Mouse (Mus musculus): ENCODE measurements around the gene Smim24. TPM values are rescaled to one million over a fixed set of nuclear protein-coding genes. Genes with fewer than 3 reads are reported as not detected.
A peak's percentile ranks its signal among the peaks of the same experiment; 100 is the strongest.

Gene Smim24
- polyA plus RNA-seq, 1 experiment from 2014 or later, result 2.9 TPM

DNA sequence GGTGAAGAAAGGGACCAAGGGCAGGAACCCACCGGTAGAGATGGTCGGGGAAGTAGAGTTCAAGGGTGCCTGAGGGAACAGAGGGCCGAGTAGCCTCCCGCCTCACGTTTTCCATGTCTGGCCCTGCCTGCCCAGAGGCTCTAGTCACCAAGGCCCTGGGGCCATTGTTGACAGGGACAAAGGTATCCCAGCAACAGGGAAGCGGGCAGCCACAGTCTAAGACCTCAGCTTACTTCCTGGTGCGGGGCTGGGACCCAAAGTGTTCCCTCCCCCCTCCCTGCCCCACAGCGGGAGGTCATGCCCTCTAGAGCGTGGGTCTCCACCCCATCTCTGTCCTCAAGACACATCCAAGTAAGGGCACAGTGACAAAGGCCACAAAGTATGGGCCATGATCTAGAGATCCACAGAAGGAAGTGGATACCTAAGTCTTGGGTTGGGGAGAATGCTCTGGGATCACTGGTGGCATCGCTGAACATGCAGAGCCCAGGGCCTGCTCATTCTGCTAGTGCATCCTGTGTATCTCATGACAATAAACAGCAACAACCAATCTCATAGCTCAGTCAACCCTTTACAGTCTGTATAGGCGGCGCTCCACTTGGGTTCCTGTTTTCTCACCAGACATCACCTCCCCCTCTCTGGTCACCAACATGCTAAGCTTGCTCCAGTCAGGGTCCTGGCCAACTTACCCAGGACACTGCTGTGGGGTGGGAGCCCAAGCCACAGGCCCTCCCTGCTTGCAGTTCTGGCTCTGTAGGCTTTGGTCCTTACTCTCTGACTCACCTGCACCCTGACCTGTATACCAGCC, 27.0 kb upstream of the Smim24 start, which contains the start of gene 4930404N11Rik:
Gene 4930404N11Rik, minus strand, starts transcription at position 145 of the 805 bp plus-strand sequence.
- Histone ChIP-seq H3K36me3 (peaks cover 63% of the 10 kb centered on the region), H3K4me1 (replicated peaks) (peaks cover 57% of the 10 kb centered on the region), H3K9me3 (replicated peaks) (no peaks in the 10 kb centered on the region), H3K27ac (ENCODE audit: poor library complexity, severe bottlenecking) (peak within 1 kb of the TSS; percentile 16), H3K27me3 (replicated peaks) (peaks cover 3% of the 10 kb centered on the region; the same call in 1 of the 2 replicates), H3K4me3 (peak within 1 kb of the TSS; percentile 49), H3K9ac (peak within 1 kb of the TSS; percentile 78), H3K4me2 (peak within 1 kb of the TSS; percentile 82)
- 29% methylated on average over 12 of the region's 12 CpGs for WGBS
- peak; percentile 1; the same call in 1 of the 2 replicates for ATAC-seq (ENCODE audit: insufficient number of reproducible peaks, low FRiP score)

DNA sequence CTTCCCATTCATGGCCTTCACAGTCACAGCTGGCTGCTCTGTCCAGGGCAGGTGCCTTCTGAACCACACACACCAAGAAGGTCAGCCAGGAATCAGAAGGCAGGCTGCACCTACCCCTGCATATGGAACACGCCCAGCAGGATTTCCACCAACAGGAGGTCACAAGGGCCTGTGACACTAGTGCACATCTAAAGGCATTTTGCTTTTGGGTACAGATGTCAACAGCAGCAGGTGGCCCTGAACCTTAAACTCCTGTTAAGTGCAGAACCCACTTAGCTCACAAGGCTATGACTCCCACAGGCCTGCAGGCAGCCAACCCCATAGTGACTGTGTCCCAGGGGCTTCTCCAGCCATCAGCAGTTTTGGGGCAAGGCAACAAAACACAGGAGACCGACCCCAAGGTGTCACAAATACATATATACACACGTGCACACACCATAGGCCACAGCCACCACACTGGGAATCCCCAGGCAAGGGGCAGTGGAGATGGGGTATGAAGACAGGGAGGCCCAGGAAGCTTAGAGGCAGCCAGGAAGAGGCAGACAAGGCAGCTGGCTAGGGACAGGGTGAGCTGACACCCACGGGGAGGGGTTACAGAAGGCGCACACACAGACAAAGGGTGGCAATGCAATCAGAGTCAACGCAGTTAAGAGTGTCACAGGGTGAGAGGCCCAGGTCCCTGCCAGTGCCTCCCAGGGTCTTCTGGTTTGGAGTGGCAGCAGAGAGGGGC, 26.2 kb upstream of the Smim24 start:
- peaks cover 52% of the 10 kb centered on the region for H3K4me1 ChIP-seq (replicated peaks)
- WGBS, result 73% methylated on average over 6 of the region's 6 CpGs

DNA sequence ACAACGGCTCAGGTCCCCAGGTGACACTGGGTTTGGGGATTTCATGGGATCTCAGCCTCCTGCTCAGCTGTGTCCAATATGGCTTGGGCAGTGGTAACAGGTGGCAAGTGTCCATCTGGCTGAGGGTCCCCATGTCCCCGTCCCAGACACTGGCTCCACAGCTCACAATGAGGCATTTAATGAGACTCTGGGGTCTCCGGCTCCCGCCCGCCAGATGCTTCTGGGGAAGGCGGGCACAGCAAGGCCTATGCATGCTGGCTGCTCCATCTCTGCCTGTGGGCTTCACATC, 25.7 kb upstream of the Smim24 start:
- Histone ChIP-seq H3K4me2 (no peak overlapping the region), H3K36me3 (peaks cover 67% of the 10 kb centered on the region)

More for the DNA sequence above, 26.2 kb upstream of the Smim24 start:
- Histone ChIP-seq H3K27ac (ENCODE audit: poor library complexity, severe bottlenecking) (no peak overlapping the region; the same call in 1 of the 2 replicates), H3K27me3 (replicated peaks) (peaks cover 3% of the 10 kb centered on the region; the same call in 1 of the 2 replicates), H3K9ac (no peak overlapping the region), H3K36me3 (peaks cover 67% of the 10 kb centered on the region), H3K4me3 (no peak overlapping the region), H3K9me3 (replicated peaks) (no peaks in the 10 kb centered on the region), H3K4me2 (no peak overlapping the region)
- ATAC-seq (ENCODE audit: insufficient number of reproducible peaks, low FRiP score), result no peak

DNA sequence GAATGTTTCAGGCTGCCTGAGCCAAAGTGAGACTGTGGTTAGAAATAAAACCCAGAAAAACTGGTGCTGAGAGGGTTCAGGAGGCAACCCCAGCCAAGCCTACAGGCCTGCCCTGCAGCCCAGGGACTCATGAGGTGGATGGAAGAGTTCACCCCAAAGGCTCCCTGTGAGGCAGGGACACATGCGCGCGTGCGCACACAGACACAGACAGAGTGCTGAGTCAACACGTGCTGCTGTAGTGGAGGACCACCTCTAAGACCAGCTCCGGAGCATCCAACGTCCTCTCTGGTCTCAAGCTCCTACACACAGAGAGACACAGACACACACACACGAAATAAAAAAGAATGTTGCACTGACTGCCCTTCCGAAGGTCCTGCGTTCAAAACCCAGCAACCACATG, 17.5 kb upstream of the Smim24 start:
- no peak overlapping the region for H3K27ac ChIP-seq (ENCODE audit: poor library complexity, severe bottlenecking)
- peaks cover 58% of the 10 kb centered on the region for H3K36me3 ChIP-seq
- H3K9ac ChIP-seq, result no peak overlapping the region
- H3K9me3 ChIP-seq (replicated peaks), result no peaks in the 10 kb centered on the region
- 91% methylated on average over 10 of the region's 10 CpGs for WGBS
- H3K27me3 ChIP-seq (replicated peaks), result no peaks in the 10 kb centered on the region
- no peak overlapping the region for H3K4me2 ChIP-seq
- H3K4me1 ChIP-seq (replicated peaks), result peaks cover 26% of the 10 kb centered on the region
- ATAC-seq (ENCODE audit: insufficient number of reproducible peaks, low FRiP score), result no peak
- H3K4me3 ChIP-seq, result no peak overlapping the region

More for the DNA sequence above, 25.7 kb upstream of the Smim24 start:
- no peak overlapping the region for H3K9ac ChIP-seq
- no peaks in the 10 kb centered on the region for H3K9me3 ChIP-seq (replicated peaks)
- no peak overlapping the region for H3K4me3 ChIP-seq
- no peak overlapping the region for H3K27ac ChIP-seq (ENCODE audit: poor library complexity, severe bottlenecking)
- H3K27me3 ChIP-seq (replicated peaks), result peaks cover 3% of the 10 kb centered on the region; the same call in 1 of the 2 replicates
- peaks cover 47% of the 10 kb centered on the region for H3K4me1 ChIP-seq (replicated peaks)
- no peak for ATAC-seq (ENCODE audit: insufficient number of reproducible peaks, low FRiP score)
- WGBS, result 91% methylated on average over 6 of the region's 6 CpGs

DNA sequence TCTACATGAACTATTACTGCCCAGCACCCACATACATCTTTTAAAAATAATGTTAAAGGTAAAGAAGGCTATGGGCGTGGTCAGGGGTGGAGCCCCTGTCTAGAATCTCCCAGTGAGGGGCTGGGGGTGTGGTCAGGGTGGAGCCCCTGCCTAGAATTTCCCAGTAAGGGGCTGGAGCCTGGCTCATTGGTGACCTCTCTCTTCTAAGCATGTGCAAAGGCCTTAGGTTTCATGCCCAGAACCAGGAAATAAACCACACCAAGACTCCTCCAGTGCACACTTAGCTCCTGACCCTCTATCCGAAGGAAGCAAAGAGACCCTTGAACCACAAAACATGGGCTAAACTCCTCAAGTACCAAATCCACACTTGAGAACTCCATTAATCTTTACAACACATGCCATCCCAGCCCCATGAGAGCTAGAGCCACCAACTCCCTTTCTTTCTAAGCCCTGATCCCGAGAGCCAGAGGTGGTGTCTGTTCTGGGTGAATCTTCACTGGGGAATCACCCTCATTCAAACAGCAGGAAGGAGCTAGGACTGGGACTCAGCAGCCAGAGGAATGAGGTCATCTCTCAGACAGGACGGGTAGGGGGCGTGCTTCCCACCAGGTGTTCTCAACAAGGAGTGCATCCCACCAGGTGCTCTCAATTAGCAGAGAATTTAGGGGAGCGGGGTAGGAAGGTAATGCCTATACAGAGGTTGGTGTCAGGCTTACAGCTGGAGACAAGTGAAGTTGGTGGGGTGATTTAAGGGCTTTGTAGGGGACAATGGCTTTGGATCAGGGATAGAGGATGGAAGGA, 16.1 kb upstream of the Smim24 start:
- H3K9ac ChIP-seq, result peak overlapping the region; percentile 97
- 38% methylated on average over 6 of the region's 6 CpGs for WGBS
- no peak for ATAC-seq (ENCODE audit: insufficient number of reproducible peaks, low FRiP score)
- H3K9me3 ChIP-seq (replicated peaks), result no peaks in the 10 kb centered on the region
- H3K4me2 ChIP-seq, result peak overlapping the region; percentile 85
- H3K27ac ChIP-seq (ENCODE audit: poor library complexity, severe bottlenecking), result peak overlapping the region; percentile 75; the same call in 1 of the 2 replicates
- peaks cover 43% of the 10 kb centered on the region for H3K36me3 ChIP-seq
- H3K4me1 ChIP-seq (replicated peaks), result peaks cover 29% of the 10 kb centered on the region
- H3K4me3 ChIP-seq, result peak overlapping the region; percentile 94
- no peaks in the 10 kb centered on the region for H3K27me3 ChIP-seq (replicated peaks)

DNA sequence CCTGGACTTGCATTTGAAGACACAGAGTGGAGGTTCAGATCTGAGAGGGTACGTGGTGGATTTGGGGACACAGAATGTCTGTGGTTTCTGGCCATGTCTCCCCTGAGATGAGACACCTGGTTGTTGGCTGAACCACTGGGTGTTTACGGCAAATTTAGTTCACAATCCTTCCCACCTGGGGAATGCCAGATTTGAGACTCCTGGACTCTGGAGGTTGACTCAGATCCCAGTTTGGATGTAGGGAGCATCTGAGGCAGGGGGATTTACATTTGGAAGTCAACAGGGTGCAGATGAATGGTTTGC, 15.5 kb upstream of the Smim24 start:
- Histone ChIP-seq H3K4me1 (replicated peaks) (peaks cover 35% of the 10 kb centered on the region), H3K4me3 (peak overlapping the region; percentile 94), H3K9me3 (replicated peaks) (no peaks in the 10 kb centered on the region), H3K36me3 (peaks cover 38% of the 10 kb centered on the region), H3K27ac (ENCODE audit: poor library complexity, severe bottlenecking) (peak overlapping the region; percentile 75; the same call in 1 of the 2 replicates), H3K27me3 (replicated peaks) (no peaks in the 10 kb centered on the region), H3K9ac (peak overlapping the region; percentile 97), H3K4me2 (peak overlapping the region; percentile 85)
- ATAC-seq (ENCODE audit: insufficient number of reproducible peaks, low FRiP score), result no peak
- WGBS, result 57% methylated on average over 2 of the region's 2 CpGs

DNA sequence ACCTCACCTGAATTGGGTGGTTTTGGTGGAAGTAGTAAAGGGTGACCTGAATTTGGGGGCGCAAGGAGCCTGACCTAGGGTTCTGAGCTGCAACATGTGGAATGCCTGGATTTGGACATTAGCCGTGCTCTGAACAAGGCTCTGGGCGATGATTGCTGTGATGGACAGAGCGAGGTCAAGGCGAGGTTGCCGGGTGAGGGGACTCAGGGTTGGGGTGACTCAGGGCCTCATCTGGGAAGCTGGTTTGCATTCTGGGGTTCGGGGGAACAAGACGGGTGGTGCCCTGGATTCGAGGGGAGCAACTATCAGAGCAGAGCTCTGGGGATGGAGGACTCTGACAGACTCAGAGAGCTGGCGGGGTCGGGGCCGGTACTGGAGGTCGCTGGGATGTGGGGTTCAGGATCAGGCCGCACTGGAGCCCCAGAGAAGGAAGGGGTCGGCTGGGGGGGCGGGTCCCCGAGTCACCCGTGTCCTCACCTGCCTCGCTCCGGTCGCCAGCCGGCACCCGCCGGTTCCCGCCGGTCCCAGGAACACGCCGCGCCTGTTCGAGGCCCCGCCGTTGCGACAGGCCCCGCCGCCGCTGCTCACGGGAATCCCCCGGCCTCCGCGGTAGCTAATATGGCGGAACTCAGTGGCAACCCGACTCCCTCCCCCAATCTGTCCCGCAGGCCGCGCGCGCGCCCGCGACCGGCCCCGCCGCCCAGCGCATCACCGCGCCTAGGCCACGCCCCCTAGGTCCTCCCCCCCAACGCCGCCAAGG, 14.9 kb upstream of the Smim24 start, which contains the start of gene Fzr1:
Gene Fzr1, minus strand, starts transcription at position 724 of the 760 bp plus-strand sequence.
- Histone ChIP-seq H3K4me2 (peak within 1 kb of the TSS; percentile 85), H3K27ac (ENCODE audit: poor library complexity, severe bottlenecking) (peak within 1 kb of the TSS; percentile 75), H3K36me3 (peaks cover 31% of the 10 kb centered on the region), H3K9ac (peak within 1 kb of the TSS; percentile 97), H3K27me3 (replicated peaks) (no peaks in the 10 kb centered on the region), H3K9me3 (replicated peaks) (no peaks in the 10 kb centered on the region), H3K4me1 (replicated peaks) (peaks cover 38% of the 10 kb centered on the region), H3K4me3 (peak within 1 kb of the TSS; percentile 94)
- WGBS, result under 1% methylated on average over 59 of the region's 59 CpGs
- ATAC-seq (ENCODE audit: insufficient number of reproducible peaks, low FRiP score), result peak; percentile 2; the same call in 1 of the 2 replicates

DNA sequence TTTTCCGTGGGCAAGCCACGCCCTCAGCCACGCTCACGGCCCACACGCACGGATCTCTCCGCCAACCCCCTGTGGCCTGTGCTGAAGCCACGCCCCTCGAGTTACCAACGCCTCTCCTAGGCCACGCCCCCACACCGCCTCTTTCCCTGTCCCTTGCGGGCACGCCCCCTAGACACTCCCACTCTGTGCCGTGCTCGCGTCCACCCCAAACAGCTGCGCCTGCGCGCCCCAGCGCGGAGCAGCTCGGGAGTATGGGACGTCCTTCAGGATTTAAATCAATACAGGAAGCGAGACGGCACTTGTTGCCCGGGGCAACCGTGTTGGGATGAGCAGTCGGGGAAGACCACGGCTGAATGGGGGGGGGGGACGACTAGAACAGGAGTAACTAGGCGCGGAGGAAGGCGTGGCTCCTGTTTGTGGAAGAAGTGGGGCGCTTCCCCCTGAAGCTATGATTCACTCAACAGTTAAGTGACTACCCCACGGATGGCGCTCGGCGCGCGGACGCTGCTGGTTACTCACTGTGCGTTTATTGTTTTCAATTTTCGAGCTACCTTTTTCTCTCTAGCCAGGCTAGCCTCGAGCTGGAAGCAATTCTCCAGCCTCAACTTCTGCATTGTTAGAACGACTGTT, 14.2 kb upstream of the Smim24 start:
- ATAC-seq (ENCODE audit: insufficient number of reproducible peaks, low FRiP score), result peak; percentile 94
- no peaks in the 10 kb centered on the region for H3K9me3 ChIP-seq (replicated peaks)
- peak overlapping the region; percentile 73 for H3K4me2 ChIP-seq
- H3K9ac ChIP-seq, result peak overlapping the region; percentile 65
- H3K4me3 ChIP-seq, result peak overlapping the region; percentile 94
- peaks cover 38% of the 10 kb centered on the region for H3K4me1 ChIP-seq (replicated peaks)
- H3K27ac ChIP-seq (ENCODE audit: poor library complexity, severe bottlenecking), result peak overlapping the region; percentile 72
- WGBS, result 1% methylated on average over 46 of the region's 46 CpGs
- peaks cover 24% of the 10 kb centered on the region for H3K36me3 ChIP-seq
- no peaks in the 10 kb centered on the region for H3K27me3 ChIP-seq (replicated peaks)

DNA sequence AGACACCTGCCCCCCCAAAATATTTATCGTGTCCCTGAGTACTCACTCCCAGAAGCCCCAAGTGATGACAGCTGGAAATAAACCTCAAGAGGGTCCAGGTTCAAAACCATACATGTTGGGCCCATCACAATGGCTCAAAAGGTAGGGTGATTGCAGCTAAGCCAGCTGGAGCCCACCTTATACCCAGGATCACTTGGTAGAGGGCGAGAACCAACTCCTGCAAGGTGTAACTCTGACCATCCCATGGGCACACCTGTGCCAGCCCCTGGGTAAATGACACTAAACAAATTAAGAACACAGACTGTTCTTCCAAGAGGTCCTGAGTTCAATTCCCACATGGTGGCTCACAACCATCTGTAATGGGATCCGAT, 13.7 kb upstream of the Smim24 start:
- Histone ChIP-seq H3K4me2 (peak overlapping the region; percentile 73), H3K36me3 (peaks cover 19% of the 10 kb centered on the region), H3K9me3 (replicated peaks) (no peaks in the 10 kb centered on the region), H3K27ac (ENCODE audit: poor library complexity, severe bottlenecking) (peak overlapping the region; percentile 72), H3K27me3 (replicated peaks) (no peaks in the 10 kb centered on the region), H3K4me1 (replicated peaks) (peaks cover 38% of the 10 kb centered on the region), H3K4me3 (peak overlapping the region; percentile 94), H3K9ac (peak overlapping the region; percentile 65)
- ATAC-seq (ENCODE audit: insufficient number of reproducible peaks, low FRiP score), result no peak
- WGBS, result 56% methylated on average over 3 of the region's 3 CpGs

DNA sequence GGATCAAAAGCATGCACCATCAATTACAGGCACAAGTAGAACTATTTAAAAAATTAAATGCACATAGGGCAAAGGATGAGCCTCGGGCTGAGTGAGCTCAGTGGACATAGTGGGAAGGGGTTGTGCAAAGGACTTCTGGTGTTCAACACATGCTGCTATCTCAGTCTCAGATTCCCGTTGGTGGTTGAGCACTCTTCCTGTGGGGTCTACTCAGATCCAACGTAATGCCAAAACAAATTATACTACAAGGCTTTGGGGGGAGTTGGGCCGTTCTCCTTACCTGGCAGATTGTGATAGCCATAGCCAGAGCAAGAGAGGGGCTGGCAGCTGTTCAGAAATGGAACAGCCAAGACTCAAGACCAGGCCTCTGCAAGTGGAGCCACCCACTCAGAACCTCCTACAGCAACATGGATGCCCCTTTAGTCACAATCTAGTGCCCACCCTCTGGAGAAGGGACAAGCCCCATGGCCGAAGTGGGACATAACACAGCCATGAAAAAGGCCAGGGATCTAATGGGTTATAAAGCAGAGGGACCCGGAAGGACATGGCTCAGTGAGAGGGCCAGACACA, 13.0 kb upstream of the Smim24 start:
- Histone ChIP-seq H3K36me3 (peaks cover 14% of the 10 kb centered on the region), H3K4me3 (no peak overlapping the region), H3K27ac (ENCODE audit: poor library complexity, severe bottlenecking) (no peak overlapping the region), H3K4me2 (no peak overlapping the region), H3K9ac (no peak overlapping the region), H3K4me1 (replicated peaks) (peaks cover 40% of the 10 kb centered on the region), H3K27me3 (replicated peaks) (no peaks in the 10 kb centered on the region), H3K9me3 (replicated peaks) (no peaks in the 10 kb centered on the region)
- ATAC-seq (ENCODE audit: insufficient number of reproducible peaks, low FRiP score), result no peak
- 84% methylated on average over 6 of the region's 6 CpGs for WGBS

Measured in heart, embryonic 12.5 days (tissue).